Mouse (Mus musculus) CH12.LX (cell line): ENCODE data around the gene Ngef. TPM values are rescaled to one million over a fixed set of nuclear protein-coding genes. Genes with fewer than 3 reads are reported as not detected.

Experiments
- DNase-seq: peaks from one replicate; pipeline ENCODE4 v3.0.0-alpha.2; 2013; ENCODE audit errors: extremely low read depth
- H3K27ac ChIP-seq: 2 replicates; pipeline ENCODE4 v1.5.1; 2012; ENCODE audit warnings: low read depth, mild to moderate bottlenecking, control low read depth, moderate library complexity; ENCODE audit not compliant: insufficient read depth
- H3K27me3 ChIP-seq: replicated peaks from 2 replicates; pipeline ENCODE3; 2012; ENCODE audit warnings: inconsistent platforms
- H3K36me3 ChIP-seq, 2 experiments: replicated peaks in 1 of 2; 2 replicates each; pipeline versions ENCODE3 to v1.6.1; 2012; ENCODE audit warnings: inconsistent platforms in 1 of 2, low read length in 1 of 2, mild to moderate bottlenecking in 1 of 2, mixed read lengths in 1 of 2, moderate library complexity in 1 of 2; ENCODE audit not compliant: control insufficient read depth in 1 of 2, insufficient read depth in 1 of 2
- H3K4me1 ChIP-seq, 2 experiments: 2 replicates each; pipeline ENCODE4 v1.6.1; 2012; ENCODE audit warnings: inconsistent platforms in 1 of 2, moderate library complexity in 1 of 2; ENCODE audit not compliant: insufficient read depth in 2 of 2, control insufficient read depth in 1 of 2
- H3K4me2 ChIP-seq: 2 replicates; pipeline ENCODE4 v1.6.1; 2012; ENCODE audit warnings: low read depth, mild to moderate bottlenecking, control low read depth; ENCODE audit not compliant: poor library complexity, insufficient read depth, severe bottlenecking
- H3K4me3 ChIP-seq, 3 experiments: fragments of 150-350 bp in 1 of 3; sonication (generic) in 1 of 3; replicated peaks in 1 of 3; 2 replicates each; pipeline versions ENCODE3 to v1.5.1; 2011 to 2012; ENCODE audit warnings: low read depth in 2 of 3, low read length in 2 of 3, mild to moderate bottlenecking in 2 of 3, moderate library complexity in 2 of 3, control low read depth in 1 of 3, improper control_type of control experiment in 1 of 3, inconsistent platforms in 1 of 3, mixed read lengths in 1 of 3; ENCODE audit not compliant: poor library complexity in 1 of 3
- H3K79me2 ChIP-seq: replicated peaks from 2 replicates; pipeline ENCODE4 v1.6.1; 2012; ENCODE audit warnings: mild to moderate bottlenecking, moderate library complexity; ENCODE audit not compliant: control insufficient read depth, poor library complexity, insufficient read depth, severe bottlenecking; ENCODE audit errors: extremely low read depth
- H3K9ac ChIP-seq: 2 replicates; pipeline ENCODE4 v1.6.1; 2012; ENCODE audit warnings: low read depth, mild to moderate bottlenecking, control low read depth, moderate library complexity; ENCODE audit not compliant: insufficient read depth
- H3K9me3 ChIP-seq: replicated peaks from 2 replicates; pipeline ENCODE3; 2012; ENCODE audit warnings: low read length, inconsistent platforms, mixed read lengths
- CHD2 ChIP-seq: IDR thresholded peaks from 2 replicates; pipeline ENCODE4 v1.6.1; 2011; ENCODE audit warnings: low read length, improper control_type of control experiment
- CTCF ChIP-seq, 2 experiments: IDR thresholded peaks in 1 of 2; conservative IDR thresholded peaks in 1 of 2; 2 replicates each; pipeline ENCODE4 v1.5.1; 2011 to 2012; ENCODE audit warnings: low read depth in 2 of 2, low read length in 2 of 2, improper control_type of control experiment in 1 of 2, inconsistent platforms in 1 of 2, mild to moderate bottlenecking in 1 of 2, moderate library complexity in 1 of 2
- ELF1 ChIP-seq: IDR thresholded peaks from 2 replicates; pipeline ENCODE4 v1.6.1; 2014; ENCODE audit warnings: low read depth, mild to moderate bottlenecking, inconsistent platforms, low read length, improper control_type of control experiment
- EP300 ChIP-seq: IDR thresholded peaks from 2 replicates; pipeline ENCODE4 v1.6.1; 2011; ENCODE audit warnings: low read length, improper control_type of control experiment
- JUN ChIP-seq: IDR thresholded peaks from 2 replicates; pipeline ENCODE4 v1.6.1; 2011; ENCODE audit warnings: low read depth, mild to moderate bottlenecking, low read length, improper control_type of control experiment, moderate library complexity; ENCODE audit not compliant: insufficient read depth
- JUND ChIP-seq: conservative IDR thresholded peaks from 2 replicates; pipeline ENCODE4 v1.6.1; 2011; ENCODE audit warnings: low read depth, low read length, improper control_type of control experiment
- MYC ChIP-seq: IDR thresholded peaks from 2 replicates; pipeline ENCODE4 v1.6.1; 2011; ENCODE audit warnings: low read depth, mild to moderate bottlenecking, improper control_type of control experiment, low read length
- NELFE ChIP-seq: IDR thresholded peaks from 2 replicates; pipeline ENCODE4 v1.6.1; 2011; ENCODE audit warnings: low read depth, low read length, improper control_type of control experiment
- NRF1 ChIP-seq: IDR thresholded peaks from 2 replicates; pipeline ENCODE4 v1.6.1; 2014; ENCODE audit warnings: low read depth, mild to moderate bottlenecking, inconsistent platforms, low read length, improper control_type of control experiment, moderate library complexity
- PAX5 ChIP-seq: IDR thresholded peaks from 2 replicates; pipeline ENCODE4 v1.6.1; 2012; ENCODE audit warnings: low read length, inconsistent platforms, mixed read lengths
- POLR2A ChIP-seq: IDR thresholded peaks from 2 replicates; pipeline ENCODE4 v1.6.1; 2011; ENCODE audit warnings: low read depth, mild to moderate bottlenecking, improper control_type of control experiment, low read length
- RAD21 ChIP-seq: IDR thresholded peaks from 2 replicates; pipeline ENCODE4 v1.6.1; 2011; ENCODE audit warnings: low read depth, mild to moderate bottlenecking, low read length, improper control_type of control experiment, moderate library complexity
- SIN3A ChIP-seq: IDR thresholded peaks from 2 replicates; pipeline ENCODE4 v1.6.1; 2012; ENCODE audit warnings: low read length, improper control_type of control experiment, inconsistent platforms
- SMC3 ChIP-seq: IDR thresholded peaks from 2 replicates; pipeline ENCODE4 v1.6.1; 2011; ENCODE audit warnings: low read depth, low read length, improper control_type of control experiment
- TBP ChIP-seq: conservative IDR thresholded peaks from 2 replicates; pipeline ENCODE4 v1.6.1; 2011; ENCODE audit warnings: low read depth, low read length, improper control_type of control experiment
- TCF12 ChIP-seq: IDR thresholded peaks from 2 replicates; pipeline ENCODE4 v1.6.1; 2014; ENCODE audit warnings: low read depth, mild to moderate bottlenecking, inconsistent platforms, low read length, improper control_type of control experiment
- USF1 ChIP-seq: IDR thresholded peaks from 2 replicates; pipeline ENCODE4 v1.6.1; 2014; ENCODE audit warnings: low read depth, mild to moderate bottlenecking, inconsistent platforms, low read length, improper control_type of control experiment
- USF2 ChIP-seq: conservative IDR thresholded peaks from 2 replicates; pipeline ENCODE4 v1.6.1; 2011; ENCODE audit warnings: low read depth, low read length, improper control_type of control experiment
- ZC3H11A ChIP-seq: IDR thresholded peaks from 2 replicates; pipeline ENCODE4 v1.6.1; 2012; ENCODE audit warnings: low read depth, mild to moderate bottlenecking, inconsistent platforms, low read length, improper control_type of control experiment
- ZKSCAN1 ChIP-seq: IDR thresholded peaks from 2 replicates; pipeline ENCODE4 v1.6.1; 2012; ENCODE audit warnings: low read depth, inconsistent platforms, low read length, improper control_type of control experiment, borderline replicate concordance
- ZMIZ1 ChIP-seq: IDR thresholded peaks from 2 replicates; pipeline ENCODE4 v1.6.1; 2012; ENCODE audit warnings: low read depth, mild to moderate bottlenecking, inconsistent platforms, low read length, improper control_type of control experiment
- dilution Hi-C: fragments of 300-500 bp; cut with MboI; formaldehyde crosslinking; loops from 2 replicates; pipeline ENCODE4 v1.14.3; 2020; ENCODE audit warnings: low sequenced_read_pairs; ENCODE audit not compliant: extremely low pct_unique_long_range_greater_than_20kb, extremely low pct_ligation_motif_present
- in situ Hi-C: fragments of 300-500 bp; cut with MboI; formaldehyde crosslinking; loops from 3 replicates; pipeline ENCODE4 v1.14.3; 2019; ENCODE audit warnings: low sequenced_read_pairs, low pct_ligation_motif_present, low pct_unique_long_range_greater_than_20kb, mixed read lengths
- polyA plus RNA-seq: library from polyadenylated mRNA; unstranded; fragments of >175 nt; gene quantifications from 2 replicates; pipeline ENCODE4 v1.2.1, GENCODE M21; 2012; ENCODE audit warnings: low read depth; ENCODE audit not compliant: insufficient read length
- total RNA-seq, 2 experiments: library from RNA; depleted of rRNA; stranded (reverse); fragments of 300-350 nt in 1 of 2; fragments of >200 nt in 1 of 2; gene quantifications; 2 replicates each; pipeline ENCODE4 v1.2.3; 2012 to 2014

Gene Ngef
- total and polyA plus RNA-seq, 3 experiments = not detected

- Histone ChIP-seq H3K4me3 (no peak overlapping the region), H3K9me3 (no peaks in the 10 kb centered on the region), H3K4me1 (peaks cover 0 to 8% of the 10 kb centered on the region in 2 experiments; a peak in 2 of 4 replicates), H3K36me3 (no peaks in the 10 kb centered on the region), H3K79me2 (no peaks in the 10 kb centered on the region), H3K9ac (no peak overlapping the region), H3K27ac (no peak overlapping the region), H3K4me2 (no peak overlapping the region), H3K27me3 (peaks cover 2% of the 10 kb centered on the region)
- in situ Hi-C loops = no loop called here
- dilution Hi-C loops = no loop called here
- DNase-seq = no peak
- no peak for TF ChIP-seq SIN3A
- TF ChIP-seq CHD2 = no peak
- TF ChIP-seq CTCF (conservative IDR thresholded peaks at IDR 0.05 in 1 of 2, IDR thresholded peaks at IDR 0.05 in 1 of 2; ENCODE audit: low read depth in 2 of 2, low read length in 2 of 2) = no peak
- no peak for TF ChIP-seq USF1
- TF ChIP-seq ZKSCAN1 = no peak
- no peak for TF ChIP-seq RAD21
- no peak for TF ChIP-seq PAX5
- TF ChIP-seq MYC = no peak
- no peak for TF ChIP-seq ZC3H11A
- no peak for TF ChIP-seq JUN
- TF ChIP-seq ZMIZ1 = no peak
- no peak for TF ChIP-seq POLR2A
- no peak for TF ChIP-seq NRF1
- no peak for TF ChIP-seq ELF1
- TF ChIP-seq USF2 = no peak
- no peak for TF ChIP-seq EP300
- no peak for TF ChIP-seq NELFE
- TF ChIP-seq SMC3 = no peak
Observed at GRCm38 (mm10) chr1:87578965-87579364, 5.3 kb upstream of the Ngef start.

GRCm38 (mm10) chr1:87574785-87575184 is 1.1 kb upstream of the Ngef start:
- no peak for DNase-seq
- H3K4me2 ChIP-seq = no peak overlapping the region
- no peaks in the 10 kb centered on the region for H3K36me3 ChIP-seq
- no peak overlapping the region for H3K27ac ChIP-seq
- H3K27me3 ChIP-seq = peaks cover 2% of the 10 kb centered on the region
- H3K9ac ChIP-seq = no peak overlapping the region
- no peaks in the 10 kb centered on the region for H3K79me2 ChIP-seq
- no peaks in the 10 kb centered on the region for H3K4me1 ChIP-seq
- no peaks in the 10 kb centered on the region for H3K9me3 ChIP-seq
- TF ChIP-seq SIN3A (no peak), ELF1 (no peak), POLR2A (no peak), TCF12 (no peak), NRF1 (no peak), ZKSCAN1 (no peak), JUND (no peak), TBP (no peak)
- in situ Hi-C loops (no loop called here), dilution Hi-C loops (no loop called here)
- H3K4me3 ChIP-seq = no peak overlapping the region
